Mouse (Mus musculus): ENCODE measurements around the gene Cdc42ep4. TPM values are rescaled to one million over a fixed set of nuclear protein-coding genes. Genes with fewer than 3 reads are reported as not detected.

Gene Cdc42ep4
- total RNA-seq, 1 experiment from 2014 or later: 16.6 TPM

DNA sequence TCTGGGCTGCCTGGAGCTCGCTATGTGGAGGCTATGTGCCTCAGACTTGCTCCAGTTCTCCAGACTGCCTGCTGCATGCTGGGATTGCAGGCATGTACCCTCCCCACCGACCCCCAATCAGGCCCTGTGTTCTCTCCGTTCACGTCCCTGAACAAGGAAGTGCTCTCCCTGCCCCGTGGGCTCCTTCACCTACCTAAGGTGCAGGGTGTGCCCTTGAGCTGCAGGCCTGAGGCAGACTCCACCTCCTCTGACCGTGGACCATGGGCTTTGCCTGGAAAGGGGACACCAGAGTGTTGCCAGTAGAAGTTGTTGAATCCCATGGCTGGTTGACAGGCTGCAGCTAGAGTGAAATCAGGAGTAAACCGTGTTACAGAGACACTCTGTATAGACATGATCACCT lies 52.0 kb downstream of the Cdc42ep4 start:
- ATAC-seq (replicated peaks; ENCODE audit: insufficient number of reproducible peaks, low FRiP score, low TSS enrichment, poor library complexity, severe bottlenecking): no peak

DNA sequence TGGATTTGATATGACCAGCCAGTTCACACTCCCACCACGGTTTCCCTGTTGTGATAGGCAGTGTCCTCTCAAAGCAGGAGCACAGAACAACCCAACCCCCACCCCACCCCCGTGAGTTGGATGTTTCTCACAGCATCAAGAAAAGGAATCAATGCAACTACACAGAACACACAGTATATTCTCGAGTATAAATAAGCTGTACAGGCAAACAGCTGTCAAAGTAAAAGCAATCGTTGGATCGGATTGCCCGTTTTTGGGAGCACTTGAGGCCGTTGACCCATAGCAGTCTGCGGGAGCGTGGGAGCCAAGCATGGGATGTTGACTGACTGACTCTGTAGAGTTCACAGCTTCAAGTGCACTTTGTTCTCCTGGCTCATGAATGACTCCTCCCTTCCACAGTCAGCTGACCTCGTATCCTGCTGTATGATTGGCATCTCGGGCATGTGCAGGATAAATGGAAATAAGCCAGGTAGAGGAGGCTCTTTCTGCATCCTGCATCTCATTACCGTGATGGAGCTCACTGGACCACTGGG lies 53.6 kb downstream of the Cdc42ep4 start:
- ATAC-seq (replicated peaks; ENCODE audit: insufficient number of reproducible peaks, low FRiP score, low TSS enrichment, poor library complexity, severe bottlenecking): no peak

DNA sequence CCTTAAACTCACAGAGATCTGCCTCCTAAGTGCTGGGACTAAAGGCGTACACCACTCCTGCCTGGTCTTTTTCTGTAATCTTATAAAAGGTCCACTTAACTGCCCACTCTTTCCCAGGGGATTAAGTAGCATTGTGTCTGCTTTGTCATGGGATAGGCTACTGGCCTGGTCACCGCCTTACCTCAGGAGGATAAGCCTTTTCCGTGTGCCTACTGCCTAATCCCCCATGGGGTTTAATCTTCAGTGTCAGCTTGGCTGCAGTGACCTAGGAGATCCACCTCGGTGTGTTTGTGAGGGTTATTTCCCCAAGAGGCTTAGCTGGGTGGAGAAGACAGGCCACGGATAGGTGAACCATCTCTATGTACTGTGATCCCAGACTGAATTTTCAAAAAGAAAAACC lies 54.1 kb downstream of the Cdc42ep4 start:
- no peak for ATAC-seq (replicated peaks; ENCODE audit: insufficient number of reproducible peaks, low FRiP score, low TSS enrichment, poor library complexity, severe bottlenecking)

DNA sequence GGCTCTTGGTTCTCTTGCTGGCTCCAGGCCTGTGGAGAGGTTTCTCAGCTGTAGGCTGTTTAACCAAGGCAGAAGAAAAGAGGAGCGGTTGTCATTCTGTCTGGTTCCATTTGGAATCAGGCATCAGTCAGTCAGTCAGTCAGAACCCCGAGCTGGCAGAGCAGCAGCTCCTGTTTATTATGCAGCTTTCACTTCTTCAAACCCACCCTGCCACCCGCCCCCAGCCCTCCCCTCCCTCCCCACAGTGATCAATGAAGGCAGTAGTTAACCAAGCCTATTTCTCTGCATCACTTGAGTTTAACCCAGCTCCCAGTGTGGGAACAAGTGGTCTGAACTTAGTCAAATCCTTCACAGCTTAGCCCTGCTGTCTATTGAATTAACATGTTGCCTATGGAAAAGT lies 59.8 kb downstream of the Cdc42ep4 start:
- no peak for ATAC-seq (replicated peaks; ENCODE audit: insufficient number of reproducible peaks, low FRiP score, low TSS enrichment, poor library complexity, severe bottlenecking)

DNA sequence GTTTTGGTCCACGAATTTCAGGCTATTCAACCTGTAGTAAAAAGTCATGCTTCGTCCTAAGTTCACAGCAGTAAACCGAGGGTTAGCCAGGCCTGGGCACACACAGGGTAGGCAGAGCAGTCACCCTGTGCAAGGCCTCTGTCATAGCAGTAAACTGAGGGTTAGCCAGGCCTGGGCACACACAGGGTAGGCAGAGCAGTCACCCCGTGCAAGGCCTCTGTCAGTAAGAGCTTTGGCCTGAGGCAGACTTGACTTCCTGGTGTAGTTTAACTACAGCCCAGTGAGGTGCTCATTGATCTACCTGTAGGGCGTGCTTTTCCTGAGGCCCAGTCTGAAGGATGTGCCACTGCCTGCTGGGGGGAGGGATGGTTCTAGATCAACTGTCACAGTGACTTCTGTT lies 60.4 kb downstream of the Cdc42ep4 start:
- no peak for ATAC-seq (replicated peaks; ENCODE audit: insufficient number of reproducible peaks, low FRiP score, low TSS enrichment, poor library complexity, severe bottlenecking)

DNA sequence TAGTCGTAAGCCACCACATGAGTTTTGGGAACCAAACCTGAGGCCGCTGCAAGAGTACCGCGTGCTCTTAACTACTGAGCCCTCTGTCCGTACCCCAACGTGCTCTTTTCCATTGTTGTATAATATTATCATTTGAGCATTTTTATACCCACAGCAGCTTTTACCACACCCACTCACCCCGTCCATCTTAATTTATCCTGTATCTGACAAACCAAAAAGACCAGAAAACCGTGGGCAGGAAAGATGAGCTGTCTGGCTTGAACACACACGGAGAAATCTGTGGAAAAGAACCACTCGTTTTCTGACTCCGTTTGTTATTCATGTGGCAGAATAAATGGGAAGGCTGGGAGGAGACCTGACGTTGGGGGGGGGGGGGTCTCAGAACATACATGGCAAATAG lies 61.2 kb downstream of the Cdc42ep4 start:
- ATAC-seq (replicated peaks; ENCODE audit: insufficient number of reproducible peaks, low FRiP score, low TSS enrichment, poor library complexity, severe bottlenecking): no peak

DNA sequence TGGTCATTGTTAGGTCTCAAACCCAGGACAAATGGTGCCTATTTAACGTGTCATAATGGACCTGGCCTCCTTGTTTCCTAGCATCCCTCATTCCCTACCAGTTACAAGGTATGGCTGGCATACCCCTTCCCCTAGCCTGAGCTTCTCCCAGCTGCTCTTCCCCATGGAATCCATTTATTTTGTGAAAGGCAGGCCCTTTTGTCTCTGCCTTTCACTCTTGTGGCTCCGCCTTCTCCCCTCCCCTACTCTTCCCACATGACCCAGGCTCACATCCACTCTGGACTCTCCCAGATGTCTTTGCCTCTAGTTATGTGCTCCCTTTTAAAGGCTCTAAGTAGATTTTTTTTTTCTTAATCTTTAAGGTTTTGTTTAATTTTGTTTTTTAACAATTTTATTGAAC lies 64.7 kb downstream of the Cdc42ep4 start:
- ATAC-seq (replicated peaks; ENCODE audit: insufficient number of reproducible peaks, low FRiP score, low TSS enrichment, poor library complexity, severe bottlenecking): no peak

DNA sequence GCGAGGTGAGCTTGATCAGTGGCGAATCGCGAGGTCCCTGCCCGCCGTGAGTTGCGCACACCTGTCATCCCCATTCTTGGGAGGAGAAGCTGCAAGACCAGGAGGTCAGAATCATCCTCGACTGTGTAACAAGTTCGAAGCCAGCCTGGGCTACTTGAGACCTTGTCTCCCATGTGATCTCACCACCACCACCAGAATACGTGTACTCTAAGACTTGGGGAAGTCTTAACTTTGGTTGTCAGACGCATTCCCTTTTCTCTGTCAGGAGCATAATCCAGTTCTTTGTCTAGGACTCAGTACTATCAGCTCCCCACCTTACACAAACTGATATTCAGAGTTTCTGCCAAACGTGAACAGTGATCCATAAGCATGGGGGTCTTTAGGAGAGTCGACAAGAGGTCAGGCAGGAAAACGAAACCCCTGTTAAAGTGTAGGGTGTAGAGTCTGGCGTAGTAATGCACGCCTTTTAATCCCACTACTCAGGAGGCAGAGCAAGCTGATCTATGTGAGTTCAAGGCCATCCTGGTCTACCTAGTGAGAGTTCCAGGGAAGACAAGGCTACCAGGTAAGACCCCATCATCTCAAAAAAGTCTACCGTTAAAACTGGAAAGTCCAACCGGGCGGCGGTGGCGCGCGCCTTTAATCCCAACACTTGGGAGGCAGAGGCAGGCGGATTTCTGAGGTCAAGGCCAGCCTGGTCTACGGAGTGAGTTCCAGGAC lies 66.8 kb downstream of the Cdc42ep4 start:
- ATAC-seq (replicated peaks; ENCODE audit: insufficient number of reproducible peaks, low FRiP score, low TSS enrichment, poor library complexity, severe bottlenecking): no peak

DNA sequence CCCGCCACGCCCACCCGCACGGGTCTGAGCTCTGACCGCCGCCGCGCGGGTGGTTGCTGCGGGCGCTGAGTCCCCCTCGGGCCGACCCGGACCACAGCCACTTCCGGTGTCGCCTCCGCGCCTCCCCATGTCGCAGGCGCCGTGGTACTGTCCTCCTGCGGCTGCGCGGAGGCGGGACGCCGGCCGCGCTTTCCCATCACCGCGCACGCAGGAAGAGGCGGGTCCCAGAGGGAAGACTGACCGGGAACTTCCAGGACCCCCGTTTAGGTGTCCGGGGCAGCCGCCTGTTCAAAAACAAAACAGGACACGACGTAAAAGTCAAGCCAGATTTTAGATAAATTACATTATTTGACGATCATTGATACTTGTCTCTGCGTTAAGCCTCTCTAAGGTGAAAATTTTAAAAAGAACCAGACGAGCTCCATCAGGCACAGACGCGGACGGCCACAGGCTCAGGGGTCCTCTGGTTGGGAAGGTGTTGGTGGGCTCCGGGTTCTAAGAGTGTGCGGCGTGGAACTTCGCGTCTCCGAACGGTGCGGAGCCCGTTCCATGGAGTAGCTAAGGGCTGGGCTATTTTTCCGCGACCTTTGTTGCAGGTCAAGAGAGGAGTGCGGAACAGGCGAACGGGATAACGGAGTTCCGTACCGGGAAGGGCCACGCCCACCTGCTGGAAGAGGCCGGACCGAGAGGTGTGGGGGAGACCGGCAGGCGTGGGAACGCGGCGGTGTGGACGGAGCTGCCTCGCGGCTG lies 67.5 kb downstream of the Cdc42ep4 start, which contains the start of the genes Fam104a and D11Wsu47e:
TSS of gene Fam104a (minus strand) at position 199 of the 750 bp plus-strand sequence.
TSS of gene D11Wsu47e (plus strand) at position 456 of the 750 bp plus-strand sequence.
- ATAC-seq (replicated peaks; ENCODE audit: insufficient number of reproducible peaks, low FRiP score, low TSS enrichment, poor library complexity, severe bottlenecking): peak; percentile 83

DNA sequence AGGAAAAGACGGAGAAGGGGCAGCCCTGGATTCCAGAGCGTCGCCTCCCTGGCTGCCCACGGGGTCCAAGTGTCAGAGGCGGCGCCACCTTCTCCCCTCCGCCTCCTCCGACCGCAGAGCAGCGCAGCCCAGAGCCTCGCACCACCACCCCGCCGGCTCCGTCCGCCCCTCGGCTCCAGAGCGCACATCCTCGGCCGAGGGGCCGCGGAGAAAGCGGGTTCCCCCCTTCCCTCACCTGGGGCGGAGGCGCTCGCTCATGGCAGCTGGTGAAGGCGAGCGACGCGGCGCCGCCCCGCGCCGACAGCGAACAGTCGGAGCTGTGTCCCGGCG lies 68.1 kb downstream of the Cdc42ep4 start:
- ATAC-seq (replicated peaks; ENCODE audit: insufficient number of reproducible peaks, low FRiP score, low TSS enrichment, poor library complexity, severe bottlenecking): 0 out of 2 replicates have a peak, but pooled peaks have one; percentile 9

DNA sequence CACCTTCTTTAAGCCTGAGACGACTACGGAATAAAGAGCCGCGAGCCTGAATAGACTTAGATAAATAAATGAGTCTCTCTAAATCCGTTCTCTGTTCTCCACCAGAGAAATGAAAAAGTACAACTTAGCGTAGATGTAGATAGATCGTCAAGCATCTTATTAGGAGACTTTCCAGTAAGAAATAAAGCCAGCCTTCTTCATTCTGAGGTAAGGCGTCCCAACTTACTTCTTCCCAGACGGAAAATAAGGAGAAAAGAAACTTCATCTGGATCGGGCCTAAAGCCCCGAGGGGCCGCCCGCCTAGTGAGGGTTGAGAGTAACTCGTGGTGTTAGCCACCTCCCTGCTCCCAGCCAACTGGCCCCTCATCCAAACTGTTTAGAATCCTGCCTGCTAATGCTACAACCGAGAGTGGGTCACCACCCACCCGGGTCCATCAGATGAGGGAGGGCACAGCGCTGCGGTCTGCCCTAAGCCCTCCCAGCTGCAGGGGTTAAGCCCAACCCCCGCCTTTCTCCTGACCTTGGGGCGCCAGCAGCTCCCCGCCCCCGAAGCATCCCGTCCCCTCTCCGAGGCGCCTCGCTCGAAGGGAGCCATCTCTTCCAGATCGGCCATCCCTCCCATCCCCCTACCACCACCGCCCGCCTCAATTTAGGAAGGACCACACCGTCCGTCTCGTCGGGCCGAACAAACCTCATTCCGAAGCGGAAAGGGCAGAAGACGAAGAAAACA lies 68.6 kb downstream of the Cdc42ep4 start:
- peak; percentile 28; the same call in 1 of the 2 replicates for ATAC-seq (replicated peaks; ENCODE audit: insufficient number of reproducible peaks, low FRiP score, low TSS enrichment, poor library complexity, severe bottlenecking)

DNA sequence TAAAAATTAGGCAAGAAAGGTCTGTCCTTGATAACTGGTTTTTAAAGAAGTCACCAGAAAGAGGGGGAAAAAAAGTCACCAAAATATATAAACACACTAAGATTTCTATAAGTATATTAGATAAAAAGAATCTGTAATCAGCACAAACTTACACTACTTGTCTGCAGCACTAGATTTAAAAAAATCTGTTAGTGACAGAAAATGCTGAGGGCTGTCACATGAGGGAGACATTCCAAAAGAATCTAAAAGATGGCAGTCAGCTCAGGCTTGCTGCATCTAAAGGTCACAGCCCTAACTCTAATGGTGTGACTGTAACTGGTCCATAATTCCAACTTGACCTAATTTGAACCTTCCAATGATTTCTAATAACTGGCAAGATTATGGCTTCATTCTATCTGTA lies 69.7 kb downstream of the Cdc42ep4 start:
- ATAC-seq (replicated peaks; ENCODE audit: insufficient number of reproducible peaks, low FRiP score, low TSS enrichment, poor library complexity, severe bottlenecking): no peak

DNA sequence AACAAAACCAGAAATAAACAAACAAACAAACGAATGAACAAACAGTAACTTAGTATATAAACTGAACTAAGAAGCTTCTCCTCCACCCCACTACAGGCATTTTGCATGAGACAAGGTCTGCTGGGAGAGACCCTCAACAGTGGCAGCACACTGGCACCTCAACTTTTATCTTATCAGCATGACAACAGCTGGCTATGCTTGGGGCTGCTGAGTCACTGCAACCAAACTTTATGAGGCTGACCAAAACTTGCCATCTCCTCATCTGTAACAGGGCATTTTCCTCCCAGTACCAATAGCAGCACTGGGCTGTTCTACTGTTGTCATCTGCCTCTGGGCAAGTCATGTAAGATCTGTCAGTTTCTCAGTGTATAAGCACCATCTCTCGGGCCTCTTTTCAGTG lies 70.7 kb downstream of the Cdc42ep4 start:
- no peak for ATAC-seq (replicated peaks; ENCODE audit: insufficient number of reproducible peaks, low FRiP score, low TSS enrichment, poor library complexity, severe bottlenecking)

DNA sequence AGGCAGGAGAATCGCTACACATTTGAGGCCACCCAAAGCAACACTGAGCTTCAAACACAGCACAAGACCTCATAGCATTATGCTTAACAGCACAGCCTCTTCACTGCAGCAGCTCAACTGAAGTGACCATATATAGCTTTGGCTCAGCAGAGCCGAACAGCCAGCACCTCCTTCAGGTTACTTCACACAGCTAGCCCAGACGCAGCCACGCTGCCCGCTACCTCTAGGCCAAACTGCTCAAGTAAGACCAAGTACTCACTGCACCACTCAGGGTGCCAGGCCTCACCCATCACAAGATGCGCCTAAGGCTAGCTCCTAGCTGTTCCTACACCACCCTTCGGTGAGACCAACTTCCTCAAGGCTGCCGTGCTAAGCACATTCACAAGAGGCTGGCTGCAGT lies 73.3 kb downstream of the Cdc42ep4 start:
- ATAC-seq (replicated peaks; ENCODE audit: insufficient number of reproducible peaks, low FRiP score, low TSS enrichment, poor library complexity, severe bottlenecking): no peak

DNA sequence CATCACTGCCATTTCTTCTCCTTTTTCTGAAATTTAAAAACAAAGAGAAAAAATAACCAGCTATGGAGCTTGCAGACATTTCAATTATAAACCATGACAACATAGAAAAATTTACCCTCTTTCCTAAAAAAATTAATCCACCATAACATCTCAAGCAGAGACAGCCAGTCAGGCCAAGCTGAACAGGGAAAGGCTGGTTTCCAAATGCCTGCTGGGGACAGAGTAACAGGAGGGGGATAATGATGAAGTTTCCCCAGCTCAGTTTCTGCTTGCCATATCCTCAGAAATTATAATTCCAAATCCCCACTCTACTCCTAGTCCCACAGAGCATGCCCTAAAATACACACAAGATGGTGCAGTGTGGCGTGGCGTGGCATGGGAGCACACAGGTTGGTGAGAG lies 74.3 kb downstream of the Cdc42ep4 start:
- ATAC-seq (replicated peaks; ENCODE audit: insufficient number of reproducible peaks, low FRiP score, low TSS enrichment, poor library complexity, severe bottlenecking): no peak

Other genes with a start within 250 kb of the Cdc42ep4 start
- gene Sstr2, start 132.5 kb downstream of the Cdc42ep4 start, total RNA-seq (2017): 0.29 TPM in 1 of 3 replicates, not detected in the others
- 15.0 to 35.6 TPM (median 20.2 TPM) in 3 replicates for gene Cog1, start 102.7 kb downstream of the Cdc42ep4 start, total RNA-seq (2017)
- 7.1 to 9.8 TPM (median 8.9 TPM) in 3 replicates for gene Slc39a11, start 101.8 kb downstream of the Cdc42ep4 start, total RNA-seq (2017)
- 17.2 to 28.1 TPM (median 27.7 TPM) in 3 replicates for gene Fam104a, start 67.7 kb downstream of the Cdc42ep4 start, total RNA-seq (2017)
- gene D11Wsu47e, start 67.5 kb downstream of the Cdc42ep4 start, total RNA-seq (2017): 5.9 to 15.9 TPM (median 13.4 TPM) in 3 replicates
- not detected in 3 replicates for gene Cpsf4l, start 41.9 kb downstream of the Cdc42ep4 start, total RNA-seq (2017)